Mouse (Mus musculus) left cerebral cortex, postnatal 10 days (tissue): ENCODE measurements around the gene Gm17631. TPM values are rescaled to one million over a fixed set of nuclear protein-coding genes. Genes with fewer than 3 reads are reported as not detected.
"Not testable (repeated sequence)": the region's sequence is repeated elsewhere in the genome, so short reads cannot be mapped to it uniquely, and the experiment has no call there.

ENCODE experiments used
- DNase-seq, 2 experiments: peaks; one replicate each; pipeline ENCODE4 v3.0.0; 2021 to 2022; ENCODE audit warnings: low spot score in 2 of 2, mixed read lengths in 1 of 2; ENCODE audit errors: extremely low spot score in 1 of 2
- intact Hi-C: fragments of 180-260 bp; cut with DNase I; formaldehyde crosslinking; loops from one replicate; pipeline ENCODE4 v1.15.1; 2025
- total RNA-seq, 2 experiments: library from RNA; stranded (reverse); gene quantifications; 2 replicates each; pipeline ENCODE4 v1.2.3; 2021

Gene Gm17631
- total RNA-seq, result not detected

DNA sequence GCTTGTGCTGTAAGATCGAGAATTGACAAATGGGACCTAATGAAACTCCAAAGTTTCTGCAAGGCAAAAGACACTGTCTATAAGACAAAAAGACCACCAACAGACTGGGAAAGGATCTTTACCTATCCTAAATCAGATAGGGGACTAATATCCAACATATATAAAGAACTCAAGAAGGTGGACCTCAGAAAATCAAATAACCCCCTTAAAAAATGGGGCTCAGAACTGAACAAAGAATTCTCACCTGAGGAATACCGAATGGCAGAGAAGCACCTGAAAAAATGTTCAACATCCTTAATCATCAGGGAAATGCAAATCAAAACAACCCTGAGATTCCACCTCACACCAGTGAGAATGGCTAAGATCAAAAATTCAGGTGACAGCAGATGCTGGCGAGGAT, at the start of gene Gm17631:
TSS of gene Gm17631 (plus strand) at position 301 of the 400 bp plus-strand sequence.
- intact Hi-C loops, DNase-seq: not testable (repeated sequence)

DNA sequence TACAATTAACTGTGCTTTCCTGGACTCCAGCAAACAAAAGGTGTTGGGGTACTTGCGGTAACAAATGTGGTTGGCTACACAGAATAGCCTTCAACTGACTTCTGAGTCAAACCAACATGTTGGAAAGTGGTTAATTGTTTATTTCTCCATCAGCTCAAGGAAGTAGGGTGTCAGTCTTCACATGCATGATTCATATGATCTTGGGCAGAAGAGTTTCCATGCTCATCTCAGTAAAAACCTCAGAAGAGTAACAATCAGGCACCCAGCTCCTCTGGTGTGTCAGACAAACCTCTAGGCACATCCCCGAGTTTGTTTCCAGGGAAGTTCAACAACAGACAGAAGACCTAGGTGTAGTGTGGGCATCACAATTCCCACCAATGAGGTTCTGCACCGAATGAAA, 44.7 kb upstream of the Gm17631 start:
- DNase-seq, result no peak
- intact Hi-C loops, result no loop called here

DNA sequence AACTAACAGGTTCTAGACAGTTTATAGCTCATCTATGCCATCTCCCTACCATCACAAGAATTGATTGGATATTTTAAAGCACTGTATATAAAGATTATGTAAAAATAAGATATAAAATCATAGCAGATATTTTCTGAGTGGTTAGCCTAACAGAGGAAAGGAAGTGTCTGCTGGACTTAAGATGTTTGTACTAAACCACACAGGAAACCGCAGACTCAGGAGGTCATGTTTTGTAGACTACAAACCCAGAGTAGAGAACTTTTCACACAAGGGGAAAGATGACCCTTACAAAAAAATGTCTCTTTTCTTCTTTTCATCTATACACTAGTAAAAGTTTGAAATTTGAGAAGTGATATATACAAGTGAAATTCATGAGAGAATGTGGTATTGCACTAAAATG, 38.4 kb upstream of the Gm17631 start:
- DNase-seq, result no peak
- intact Hi-C loops, result loop anchor here (10.0 kb wide), 1 partner anchor 1531 kb away; the partner anchor contains the start of gene Styk1

DNA sequence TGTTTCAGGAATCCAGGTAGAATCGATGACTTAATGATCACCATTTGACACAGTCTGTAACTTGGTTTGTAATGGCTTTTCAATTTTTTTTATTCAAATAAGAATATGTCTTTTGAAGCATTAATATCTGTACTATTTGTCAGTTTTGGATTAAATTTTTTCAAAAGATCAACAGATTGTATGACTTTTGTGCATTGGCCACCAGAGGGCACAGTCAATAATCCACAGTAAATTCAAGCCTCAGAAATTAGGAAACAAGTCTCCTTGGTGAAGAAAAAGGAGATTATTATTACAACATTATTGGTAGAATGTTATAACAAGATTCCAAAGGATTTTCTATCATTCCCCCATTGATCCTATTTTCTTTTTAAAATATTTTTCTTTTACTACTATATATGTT, 36.9 kb upstream of the Gm17631 start:
- DNase-seq, result no peak
- intact Hi-C loops, result loop anchor here (10.0 kb wide), 1 partner anchor 1529 kb away; the partner anchor contains the start of gene Styk1

DNA sequence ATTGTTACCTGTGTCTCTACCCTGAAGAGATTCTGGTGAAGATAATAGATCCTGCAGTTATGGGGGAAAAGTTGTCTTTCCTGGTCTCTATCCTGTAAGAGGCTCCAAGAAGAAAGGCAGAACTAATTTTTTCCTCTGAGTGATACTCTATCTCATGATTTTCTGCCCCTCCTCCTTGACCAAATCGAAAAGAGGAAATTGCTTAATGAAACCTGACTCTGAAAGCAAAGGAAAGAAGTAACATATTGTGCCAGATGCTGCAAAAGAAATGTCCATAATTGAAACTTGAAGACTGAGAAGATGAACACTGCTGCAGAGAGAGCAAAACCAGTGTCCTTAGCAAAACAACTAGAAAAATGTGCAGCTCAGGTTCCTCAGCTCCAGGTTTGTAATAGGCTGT, 14.1 kb downstream of the Gm17631 start, which contains the start of gene Klra17:
TSS of gene Klra17 (minus strand) at position 124 of the 400 bp plus-strand sequence.
- DNase-seq, result no peak
- intact Hi-C loops, result no loop called here

DNA sequence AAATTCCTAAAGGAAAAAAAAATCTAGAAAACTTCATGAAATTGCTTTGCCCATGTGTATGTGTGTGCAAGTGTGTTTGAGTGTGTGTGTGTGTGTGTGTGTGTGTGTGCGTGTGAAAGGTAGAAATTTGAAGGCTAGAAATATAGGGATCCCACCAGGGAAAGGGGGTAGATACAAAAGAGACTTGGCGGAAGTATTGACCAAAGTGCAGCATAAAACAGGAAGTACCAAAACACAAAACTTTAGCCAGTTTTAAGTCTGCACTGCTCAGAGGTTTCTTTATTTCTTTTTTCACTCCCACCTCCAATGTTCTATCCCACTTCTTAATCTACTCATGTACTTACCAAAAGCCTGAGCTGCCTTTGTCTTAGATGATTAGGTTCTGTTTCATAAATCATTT, 20.1 kb downstream of the Gm17631 start:
- intact Hi-C loops, result no loop called here
- no peak for DNase-seq

Other genes starting within 250 kb of the Gm17631 start
- not detected for gene Klrk1, start 238.8 kb upstream of the Gm17631 start, total RNA-seq
- not detected for gene Klrc3, start 219.3 kb upstream of the Gm17631 start, total RNA-seq
- gene Klrc2, start 202.0 kb upstream of the Gm17631 start, total RNA-seq, result not detected
- gene Klrc1, start 183.7 kb upstream of the Gm17631 start, total RNA-seq, result not detected
- not detected for gene Klri1, start 145.5 kb upstream of the Gm17631 start, total RNA-seq
- under 1 TPM; 0.14 to 0.19 TPM for gene Klri2, start 122.2 kb upstream of the Gm17631 start, total RNA-seq
- gene Gm156, start 78.4 kb upstream of the Gm17631 start, total RNA-seq, result not detected
- not detected for gene Klra17, start 14.0 kb downstream of the Gm17631 start, total RNA-seq
- gene Klra5, start 55.0 kb downstream of the Gm17631 start, total RNA-seq, result not detected
- gene Klra6, start 164.3 kb downstream of the Gm17631 start, total RNA-seq, result not detected
- not detected for gene Klra4, start 204.6 kb downstream of the Gm17631 start, total RNA-seq